Mouse (Mus musculus): ENCODE data around the gene Rab40c.

DNA sequence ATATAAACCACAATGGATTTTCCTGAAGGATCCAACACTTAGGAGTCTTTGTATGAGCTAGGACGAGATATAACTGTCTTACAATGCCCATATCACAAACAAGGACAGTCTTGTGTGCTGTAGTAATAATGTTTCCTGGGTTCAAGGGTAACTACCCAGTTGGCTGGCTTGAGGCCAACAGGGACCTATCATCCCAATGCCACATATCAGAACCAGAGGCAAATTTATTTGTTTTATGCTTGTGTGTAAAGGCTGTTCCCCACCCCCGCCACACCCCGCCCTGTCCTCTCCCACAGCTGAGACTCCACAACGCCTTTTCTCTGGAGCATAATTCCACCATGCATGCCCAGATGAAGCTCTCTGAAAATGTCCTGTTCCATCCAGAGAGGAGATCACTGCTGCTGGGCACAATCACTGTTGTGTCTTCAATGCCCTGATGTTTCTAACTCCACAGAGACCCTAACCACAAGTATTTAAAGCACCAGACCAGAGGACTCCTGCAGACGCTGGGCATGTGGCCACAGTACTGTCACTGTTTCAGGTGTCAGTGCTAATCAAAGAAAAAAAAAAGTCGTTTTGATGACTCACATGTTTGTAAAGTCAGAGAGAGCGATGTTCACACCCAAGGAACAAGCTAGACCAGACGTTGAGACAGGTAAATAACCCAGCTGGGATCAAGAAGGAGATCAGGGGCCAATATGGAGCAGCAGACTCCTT lies 2.4 kb downstream of the Rab40c start:
- TF ChIP-seq CTCF (IDR thresholded peaks at IDR 0.05; ENCODE audit: insufficient read depth, low read depth, low read length) (no peak), POLR2A (IDR thresholded peaks at IDR 0.05; ENCODE audit: insufficient read depth, low read depth, low read length) (no peak)

Measured in olfactory bulb, adult 2 months (tissue).